Mouse (Mus musculus) hindbrain, postnatal 0 days (tissue): Measurements from ENCODE around the gene Gm826. TPM values are rescaled to one million over a fixed set of nuclear protein-coding genes. Genes with fewer than 3 reads are reported as not detected.

ENCODE experiments used
- ATAC-seq: fragments of 200-750 bp; cut with Nextera tagmentation; 2 replicates; pipeline ENCODE4 v1.8.0; 2017; ENCODE audit warnings: mild to moderate bottlenecking, moderate TSS enrichment, moderate library complexity
- DNase-seq: peaks from one replicate; pipeline ENCODE4 v3.0.0-alpha.2; 2015; ENCODE audit warnings: low spot score
- H3K27ac ChIP-seq: fragments of 300-500 bp; sonication (generic); 2 replicates; pipeline ENCODE4 v1.5.1; 2014; ENCODE audit warnings: mild to moderate bottlenecking
- H3K27me3 ChIP-seq: fragments of 300-500 bp; sonication (generic); 2 replicates; pipeline ENCODE4 v1.6.1; 2014; ENCODE audit warnings: low read length, mixed read lengths; ENCODE audit not compliant: insufficient read depth
- H3K36me3 ChIP-seq: fragments of 300-500 bp; sonication (generic); 2 replicates; pipeline ENCODE4 v1.6.1; 2014; ENCODE audit warnings: low read length, mixed read lengths; ENCODE audit not compliant: insufficient read depth
- H3K4me1 ChIP-seq: fragments of 300-500 bp; sonication (generic); 2 replicates; pipeline ENCODE4 v1.6.1; 2014; ENCODE audit warnings: antibody characterized with exemption, low read length, mixed read lengths; ENCODE audit not compliant: insufficient read depth
- H3K4me2 ChIP-seq: fragments of 300-500 bp; sonication (generic); 2 replicates; pipeline ENCODE4 v1.6.1; 2014; ENCODE audit warnings: low read depth, mild to moderate bottlenecking, low read length, moderate library complexity, mixed read lengths
- H3K4me3 ChIP-seq: fragments of 300-500 bp; sonication (generic); 2 replicates; pipeline ENCODE4 v1.5.1; 2014; ENCODE audit warnings: low read length
- H3K9ac ChIP-seq: fragments of 300-500 bp; sonication (generic); replicated peaks from 2 replicates; pipeline ENCODE4 v1.6.1; 2014; ENCODE audit warnings: mild to moderate bottlenecking, low read length, moderate library complexity, mixed read lengths
- H3K9me3 ChIP-seq: fragments of 300-500 bp; sonication (generic); 2 replicates; pipeline ENCODE4 v1.6.1; 2016; ENCODE audit warnings: low read length, mixed read lengths
- CTCF ChIP-seq: IDR thresholded peaks from 2 replicates; pipeline ENCODE4 v1.5.1; 2016; ENCODE audit warnings: antibody characterized with exemption, control low read depth, low read depth
- WGBS: fragments of 180-500 bp; shearing (Covaris S2); extraction: QIAGEN DNeasy Blood & Tissue Kit; methylation state at CpG from one replicate; pipeline ENCODE4 v1.1.7; 2014; 5-methylcytosine and 5-hydroxymethylcytosine counted together
- polyA plus RNA-seq: library from polyadenylated mRNA; unstranded; fragments of >200 nt; fragmentation: Nextera tagmentation; extraction: Ambion mirVana; gene quantifications from 2 replicates; pipeline ENCODE4 v1.2.1, GENCODE M21; 2015
- total RNA-seq: library from RNA; depleted of rRNA; stranded (reverse); fragments of >200 nt; gene quantifications from 2 replicates; pipeline ENCODE4 v1.2.3, GENCODE M21; 2014

Gene Gm826
- total and polyA plus RNA-seq, 2 experiments from 2014 or later = 1.1 TPM; not detected in 1

- Histone ChIP-seq H3K4me2 (peak overlapping the region; percentile 91), H3K4me1 (peaks cover 2% of the 10 kb centered on the region; the same call in 1 of the 2 replicates), H3K9me3 (no peaks in the 10 kb centered on the region), H3K36me3 (no peaks in the 10 kb centered on the region), H3K9ac (peak overlapping the region; percentile 24; the same call in 1 of the 2 replicates), H3K27ac (peak overlapping the region; percentile 49; the same call in 1 of the 2 replicates), H3K4me3 (peak overlapping the region; percentile 52), H3K27me3 (peaks cover 66% of the 10 kb centered on the region)
- peak; percentile 98 for TF ChIP-seq CTCF
- WGBS = under 1% methylated on average over 45 of the region's 45 CpGs
- ATAC-seq = peak; percentile 73
- peak; percentile 93 for DNase-seq
Observed at GRCm38 (mm10) chr2:160367448-160368208, 33.7 kb upstream of the Gm826 start.

GRCm38 (mm10) chr2:160366980-160367338 is 33.0 kb upstream of the Gm826 start, which contains the start of gene Mafb:
Gene Mafb (minus strand): TSS chr2:160367065.
- Histone ChIP-seq H3K9ac (peak within 1 kb of the TSS; percentile 58), H3K36me3 (no peaks in the 10 kb centered on the region), H3K27me3 (peaks cover 66% of the 10 kb centered on the region), H3K4me2 (peak within 1 kb of the TSS; percentile 91), H3K4me3 (peak within 1 kb of the TSS; percentile 52), H3K9me3 (no peaks in the 10 kb centered on the region), H3K27ac (peak within 1 kb of the TSS; percentile 71; the same call in 1 of the 2 replicates), H3K4me1 (peaks cover 2% of the 10 kb centered on the region; the same call in 1 of the 2 replicates)
- peak; percentile 91 for DNase-seq
- 2% methylated on average over 33 of the region's 37 CpGs for WGBS
- TF ChIP-seq CTCF = no peak
- peak; percentile 91 for ATAC-seq

- ATAC-seq = no peak
- peaks cover 2% of the 10 kb centered on the region; the same call in 1 of the 2 replicates for H3K4me1 ChIP-seq
- no peak for TF ChIP-seq CTCF
- H3K9me3 ChIP-seq = no peaks in the 10 kb centered on the region
- H3K27ac ChIP-seq = peak overlapping the region; percentile 71; the same call in 1 of the 2 replicates
- peak overlapping the region; percentile 91 for H3K4me2 ChIP-seq
- H3K4me3 ChIP-seq = peak overlapping the region; percentile 52
- H3K9ac ChIP-seq = peak overlapping the region; percentile 58
- no peaks in the 10 kb centered on the region for H3K36me3 ChIP-seq
- under 1% methylated on average over 94 of the region's 95 CpGs for WGBS
- peaks cover 66% of the 10 kb centered on the region for H3K27me3 ChIP-seq
- no peak for DNase-seq
Observed at GRCm38 (mm10) chr2:160366111-160366979, 32.4 kb upstream of the Gm826 start.

- TF ChIP-seq CTCF = no peak
- H3K4me2 ChIP-seq = peak overlapping the region; percentile 91
- under 1% methylated on average over 50 of the region's 50 CpGs for WGBS
- ATAC-seq (no peak), DNase-seq (no peak)
- peaks cover 2% of the 10 kb centered on the region; the same call in 1 of the 2 replicates for H3K4me1 ChIP-seq
- no peak overlapping the region for H3K27ac ChIP-seq
- no peaks in the 10 kb centered on the region for H3K9me3 ChIP-seq
- H3K27me3 ChIP-seq = peaks cover 65% of the 10 kb centered on the region
- peak overlapping the region; percentile 33; the same call in 1 of the 2 replicates for H3K9ac ChIP-seq
- no peaks in the 10 kb centered on the region for H3K36me3 ChIP-seq
- peak overlapping the region; percentile 52 for H3K4me3 ChIP-seq
Observed at GRCm38 (mm10) chr2:160365107-160365911, 31.3 kb upstream of the Gm826 start.

GRCm38 (mm10) chr2:160364666-160365065 is 30.7 kb upstream of the Gm826 start:
- no peaks in the 10 kb centered on the region for H3K36me3 ChIP-seq
- H3K4me2 ChIP-seq = peak overlapping the region; percentile 91
- no peak for DNase-seq
- peaks cover 65% of the 10 kb centered on the region for H3K27me3 ChIP-seq
- TF ChIP-seq CTCF = no peak
- H3K9me3 ChIP-seq = no peaks in the 10 kb centered on the region
- peaks cover 2% of the 10 kb centered on the region; the same call in 1 of the 2 replicates for H3K4me1 ChIP-seq
- H3K9ac ChIP-seq = no peak overlapping the region
- H3K27ac ChIP-seq = no peak overlapping the region
- no peak for ATAC-seq
- peak overlapping the region; percentile 52 for H3K4me3 ChIP-seq
- 3% methylated on average over 12 of the region's 12 CpGs for WGBS
